Mouse (Mus musculus): ENCODE results near the gene Cryz. TPM values are rescaled to one million over a fixed set of nuclear protein-coding genes. Genes with fewer than 3 reads are reported as not detected.
"Not testable (repeated sequence)": the region's sequence is repeated elsewhere in the genome, so short reads cannot be mapped to it uniquely, and the experiment has no call there.

Gene Cryz
- polyA plus RNA-seq, 1 experiment: 22.6 TPM

DNA sequence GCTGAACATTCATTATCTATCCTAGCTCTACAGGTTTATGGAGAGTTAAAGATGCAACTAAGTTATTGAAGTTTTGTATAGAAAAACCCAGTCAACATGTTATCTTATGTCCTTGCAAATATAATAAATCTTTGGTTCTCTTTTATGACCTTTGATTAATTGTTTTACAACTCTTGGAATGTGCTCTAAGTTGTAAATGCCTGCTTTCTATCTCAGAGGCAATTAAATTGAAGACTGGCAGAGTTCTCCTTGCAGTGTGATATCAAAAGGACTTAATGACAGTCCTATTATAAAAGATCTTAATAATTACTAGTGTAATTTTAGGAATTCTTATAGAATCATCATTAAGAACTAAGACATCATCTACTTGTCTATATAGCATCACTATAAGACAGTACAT lies 5.6 kb downstream of the Cryz start:
- H3K27ac ChIP-seq (ENCODE audit: insufficient read depth, low read length): no peak overlapping the region
- TF ChIP-seq POLR2A (IDR thresholded peaks at IDR 0.05; ENCODE audit: low read depth, low read length): no peak
- TF ChIP-seq CTCF (IDR thresholded peaks at IDR 0.05; ENCODE audit: borderline replicate concordance, insufficient read depth, low read length): no peak
- no peak overlapping the region for H3K4me3 ChIP-seq (ENCODE audit: insufficient read depth, low read length)
- 0 out of 2 replicates have a peak, but pooled peaks cover 2% of the 10 kb centered on the region for H3K4me1 ChIP-seq (ENCODE audit: control insufficient read depth, insufficient read depth, low read length)

DNA sequence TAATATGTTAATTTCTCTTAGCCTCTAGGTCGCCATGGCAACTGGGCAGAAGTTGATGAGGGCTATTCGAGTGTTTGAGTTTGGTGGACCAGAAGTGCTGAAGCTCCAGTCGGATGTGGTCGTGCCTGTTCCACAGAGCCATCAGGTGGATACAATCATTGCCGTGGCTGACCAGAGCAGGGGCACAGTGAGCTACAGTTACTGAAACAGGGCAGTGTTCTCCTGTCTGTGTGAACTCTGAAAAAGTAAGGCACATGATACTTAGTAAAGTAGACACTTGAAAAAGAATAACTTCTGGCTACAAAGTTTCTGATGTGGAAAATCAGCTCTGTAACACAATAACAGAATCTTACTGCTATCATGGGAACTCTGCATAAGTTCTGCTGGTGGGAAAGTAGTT lies 8.4 kb downstream of the Cryz start:
- TF ChIP-seq CTCF (IDR thresholded peaks at IDR 0.05; ENCODE audit: borderline replicate concordance, insufficient read depth, low read length): no peak
- no peak overlapping the region for H3K4me3 ChIP-seq (ENCODE audit: insufficient read depth, low read length)
- no peak overlapping the region for H3K27ac ChIP-seq (ENCODE audit: insufficient read depth, low read length)
- H3K4me1 ChIP-seq (ENCODE audit: control insufficient read depth, insufficient read depth, low read length): no peaks in the 10 kb centered on the region

DNA sequence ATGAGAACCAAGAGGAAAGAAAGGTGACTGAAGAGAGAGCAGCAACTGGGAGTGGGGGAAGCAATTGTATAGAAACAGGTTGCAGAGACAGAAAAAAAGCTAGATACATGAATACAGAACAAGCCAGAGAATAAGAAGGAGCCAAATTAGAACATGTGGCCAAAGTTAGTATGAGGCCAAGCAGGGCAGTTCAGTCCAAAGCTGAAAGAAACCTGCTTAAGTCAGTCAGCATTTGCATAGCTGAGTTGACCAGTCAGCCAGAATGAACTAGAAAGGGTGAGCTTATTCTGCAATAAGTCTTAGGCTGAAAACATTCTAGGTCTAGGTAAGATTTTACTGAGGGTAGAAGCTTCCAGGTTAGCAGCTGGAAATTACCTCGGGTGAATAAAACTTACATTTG lies 11.4 kb downstream of the Cryz start:
- TF ChIP-seq POLR2A (IDR thresholded peaks at IDR 0.05; ENCODE audit: low read depth, low read length): no peak
- no peak for TF ChIP-seq CTCF (IDR thresholded peaks at IDR 0.05; ENCODE audit: borderline replicate concordance, insufficient read depth, low read length)
- H3K4me3 ChIP-seq (ENCODE audit: insufficient read depth, low read length): no peak overlapping the region
- no peak overlapping the region for H3K27ac ChIP-seq (ENCODE audit: insufficient read depth, low read length)
- no peaks in the 10 kb centered on the region for H3K4me1 ChIP-seq (ENCODE audit: control insufficient read depth, insufficient read depth, low read length)

DNA sequence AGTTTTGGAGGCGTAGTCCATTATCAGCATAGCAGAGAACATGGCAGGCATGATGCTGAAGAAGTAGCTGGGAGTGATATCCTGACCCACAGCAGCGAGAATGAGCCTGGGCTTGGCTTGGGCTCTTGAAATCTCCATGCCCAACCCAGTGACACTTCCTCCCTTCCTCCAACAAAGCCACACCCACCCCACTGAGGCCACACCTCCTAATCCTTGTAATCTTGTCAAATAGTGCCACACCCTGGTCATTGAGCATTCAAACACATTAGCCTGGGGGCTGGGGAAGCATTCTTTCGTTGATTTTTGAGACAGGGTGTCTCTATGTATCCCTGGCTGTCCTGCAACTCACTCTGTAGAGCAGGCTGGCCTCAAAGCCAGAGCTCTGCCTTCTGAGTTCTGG lies 15.4 kb downstream of the Cryz start:
- Histone ChIP-seq H3K27ac (ENCODE audit: insufficient read depth, low read length) (no peak overlapping the region), H3K4me3 (ENCODE audit: insufficient read depth, low read length) (no peak overlapping the region), H3K4me1 (ENCODE audit: control insufficient read depth, insufficient read depth, low read length) (no peaks in the 10 kb centered on the region)
- TF ChIP-seq POLR2A (IDR thresholded peaks at IDR 0.05; ENCODE audit: low read depth, low read length) (no peak), CTCF (IDR thresholded peaks at IDR 0.05; ENCODE audit: borderline replicate concordance, insufficient read depth, low read length) (no peak)

DNA sequence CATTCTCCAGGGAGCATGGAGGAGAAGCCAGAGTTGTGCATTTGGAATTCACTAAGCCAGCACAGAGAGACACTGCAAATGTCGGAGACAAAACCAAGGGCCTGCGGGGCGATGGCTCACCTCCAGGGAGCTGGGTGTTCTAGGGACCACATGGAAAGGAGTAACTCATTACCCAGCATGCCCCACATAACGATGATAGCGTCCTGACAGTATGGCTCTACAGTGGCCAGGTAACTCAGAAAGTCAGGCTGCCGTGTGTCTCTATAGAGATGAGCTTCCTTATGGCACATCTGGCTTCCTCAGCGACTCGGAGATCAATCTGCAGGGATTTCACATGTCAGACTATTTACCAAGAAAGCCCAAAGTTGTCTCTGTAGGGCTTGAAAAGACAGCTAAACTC lies 18.3 kb downstream of the Cryz start:
- Histone ChIP-seq H3K4me3 (ENCODE audit: insufficient read depth, low read length) (no peak overlapping the region), H3K4me1 (ENCODE audit: control insufficient read depth, insufficient read depth, low read length) (no peaks in the 10 kb centered on the region), H3K27ac (ENCODE audit: insufficient read depth, low read length) (no peak overlapping the region)
- no peak for TF ChIP-seq POLR2A (IDR thresholded peaks at IDR 0.05; ENCODE audit: low read depth, low read length)
- no peak for TF ChIP-seq CTCF (IDR thresholded peaks at IDR 0.05; ENCODE audit: borderline replicate concordance, insufficient read depth, low read length)

DNA sequence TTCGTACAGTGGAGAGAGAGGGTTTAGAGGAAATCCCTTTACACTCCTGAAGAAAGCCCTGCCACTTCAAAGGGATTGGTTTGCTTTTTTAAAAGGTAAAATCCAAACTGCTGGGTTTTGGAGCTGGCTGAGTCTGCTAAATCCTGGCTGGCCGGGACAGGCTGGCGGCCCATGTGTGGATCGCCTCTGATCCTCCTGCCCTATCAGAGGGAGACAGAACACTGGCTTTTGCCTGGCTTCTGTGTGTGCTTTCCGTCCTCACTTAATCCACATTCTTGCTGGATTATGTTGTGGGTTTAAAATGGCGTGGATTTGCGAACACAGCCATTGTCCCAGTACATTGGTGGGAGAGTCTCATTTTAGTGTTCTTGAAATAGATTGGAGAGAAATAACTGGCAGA lies 18.8 kb downstream of the Cryz start:
- no peaks in the 10 kb centered on the region for H3K4me1 ChIP-seq (ENCODE audit: control insufficient read depth, insufficient read depth, low read length)
- no peak overlapping the region for H3K27ac ChIP-seq (ENCODE audit: insufficient read depth, low read length)
- no peak for TF ChIP-seq POLR2A (IDR thresholded peaks at IDR 0.05; ENCODE audit: low read depth, low read length)
- TF ChIP-seq CTCF (IDR thresholded peaks at IDR 0.05; ENCODE audit: borderline replicate concordance, insufficient read depth, low read length): no peak
- no peak overlapping the region for H3K4me3 ChIP-seq (ENCODE audit: insufficient read depth, low read length)

DNA sequence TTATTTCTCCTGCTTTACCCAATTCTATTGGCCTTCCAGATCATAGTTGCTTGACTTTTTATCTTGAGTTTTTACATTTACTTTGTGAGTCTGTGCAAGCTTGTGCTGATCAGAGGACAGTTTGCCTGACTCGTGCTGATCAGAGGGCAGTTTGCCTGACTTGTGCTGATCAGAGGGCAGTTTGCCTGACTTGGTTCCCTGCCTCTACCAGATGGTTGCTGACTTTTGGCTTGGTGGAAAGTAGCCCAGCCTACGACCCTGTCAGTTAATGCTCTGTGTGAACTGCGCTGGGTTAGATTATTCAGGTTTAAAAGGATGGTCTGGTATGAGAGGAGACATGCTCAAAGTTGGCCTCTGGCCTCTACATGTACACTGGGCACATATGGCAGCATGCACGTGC lies 19.6 kb downstream of the Cryz start:
- H3K4me3 ChIP-seq (ENCODE audit: insufficient read depth, low read length): no peak overlapping the region
- no peaks in the 10 kb centered on the region for H3K4me1 ChIP-seq (ENCODE audit: control insufficient read depth, insufficient read depth, low read length)
- H3K27ac ChIP-seq (ENCODE audit: insufficient read depth, low read length): no peak overlapping the region
- TF ChIP-seq CTCF (IDR thresholded peaks at IDR 0.05; ENCODE audit: borderline replicate concordance, insufficient read depth, low read length): no peak
- TF ChIP-seq POLR2A (IDR thresholded peaks at IDR 0.05; ENCODE audit: low read depth, low read length): no peak

DNA sequence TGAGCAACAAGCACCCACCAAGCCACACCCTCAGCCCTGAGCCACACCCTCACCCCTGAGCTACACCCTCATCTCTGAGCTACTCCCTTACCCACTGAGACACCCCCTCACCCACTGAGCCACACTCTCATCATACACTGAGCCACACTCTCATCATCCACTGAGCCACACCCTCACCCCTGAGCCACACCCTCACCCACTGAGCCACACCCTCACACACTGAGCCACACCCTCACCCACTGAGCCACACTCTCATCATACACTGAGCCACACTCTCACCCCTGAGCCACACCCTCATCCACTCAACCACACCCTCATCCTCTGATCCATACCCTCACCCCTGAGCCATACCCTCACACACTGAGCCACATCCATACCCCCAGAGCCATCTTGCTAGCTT lies 31.8 kb downstream of the Cryz start:
- Histone ChIP-seq H3K27ac (ENCODE audit: insufficient read depth, low read length) (no peak overlapping the region), H3K4me1 (ENCODE audit: control insufficient read depth, insufficient read depth, low read length) (no peaks in the 10 kb centered on the region), H3K4me3 (ENCODE audit: insufficient read depth, low read length) (no peak overlapping the region)
- TF ChIP-seq POLR2A (IDR thresholded peaks at IDR 0.05; ENCODE audit: low read depth, low read length) (no peak), CTCF (IDR thresholded peaks at IDR 0.05; ENCODE audit: borderline replicate concordance, insufficient read depth, low read length) (no peak)

DNA sequence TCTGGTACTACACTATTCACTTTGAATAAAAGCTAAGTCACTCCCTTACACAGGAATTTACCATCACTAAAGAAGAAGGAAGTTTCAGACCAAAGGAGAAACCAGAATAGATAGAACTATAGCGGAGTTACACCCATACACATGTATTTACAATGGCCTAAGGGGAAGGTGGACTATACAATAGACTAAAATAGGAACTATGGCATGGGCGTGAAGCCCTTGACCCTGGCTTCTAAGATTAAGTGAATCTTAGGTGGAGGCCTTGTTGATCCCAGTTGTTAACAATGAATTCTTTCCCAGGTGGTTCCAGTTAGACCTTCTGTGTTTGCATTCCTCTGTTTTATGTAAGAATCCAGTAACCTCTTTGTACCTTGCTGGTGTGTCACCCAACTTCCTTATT lies 34.8 kb downstream of the Cryz start:
- H3K4me3 ChIP-seq (ENCODE audit: insufficient read depth, low read length); H3K4me1 ChIP-seq (ENCODE audit: control insufficient read depth, insufficient read depth, low read length); H3K27ac ChIP-seq (ENCODE audit: insufficient read depth, low read length): not testable (repeated sequence)

DNA sequence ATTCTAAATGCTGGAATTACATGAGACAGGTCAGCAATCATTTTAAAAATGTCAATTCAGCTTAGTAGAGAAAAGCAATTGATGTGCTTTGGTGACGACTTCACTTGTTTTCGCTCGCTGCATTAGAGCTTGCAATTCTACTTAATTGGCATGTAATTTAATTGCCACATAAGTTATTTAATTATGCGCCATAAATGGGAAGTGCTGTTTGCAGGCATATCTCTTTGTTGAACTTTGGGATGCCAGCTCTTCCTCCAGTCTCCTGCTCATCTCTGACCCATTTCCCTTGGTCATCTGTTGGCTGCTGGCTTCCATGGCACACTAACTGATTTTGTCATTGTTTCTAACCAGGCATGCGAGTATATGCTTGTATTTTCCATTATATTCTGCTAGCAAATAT lies 36.6 kb downstream of the Cryz start:
- Histone ChIP-seq H3K4me3 (ENCODE audit: insufficient read depth, low read length) (no peak overlapping the region), H3K27ac (ENCODE audit: insufficient read depth, low read length) (no peak overlapping the region), H3K4me1 (ENCODE audit: control insufficient read depth, insufficient read depth, low read length) (no peaks in the 10 kb centered on the region)
- TF ChIP-seq CTCF (IDR thresholded peaks at IDR 0.05; ENCODE audit: borderline replicate concordance, insufficient read depth, low read length): no peak
- TF ChIP-seq POLR2A (IDR thresholded peaks at IDR 0.05; ENCODE audit: low read depth, low read length): no peak

DNA sequence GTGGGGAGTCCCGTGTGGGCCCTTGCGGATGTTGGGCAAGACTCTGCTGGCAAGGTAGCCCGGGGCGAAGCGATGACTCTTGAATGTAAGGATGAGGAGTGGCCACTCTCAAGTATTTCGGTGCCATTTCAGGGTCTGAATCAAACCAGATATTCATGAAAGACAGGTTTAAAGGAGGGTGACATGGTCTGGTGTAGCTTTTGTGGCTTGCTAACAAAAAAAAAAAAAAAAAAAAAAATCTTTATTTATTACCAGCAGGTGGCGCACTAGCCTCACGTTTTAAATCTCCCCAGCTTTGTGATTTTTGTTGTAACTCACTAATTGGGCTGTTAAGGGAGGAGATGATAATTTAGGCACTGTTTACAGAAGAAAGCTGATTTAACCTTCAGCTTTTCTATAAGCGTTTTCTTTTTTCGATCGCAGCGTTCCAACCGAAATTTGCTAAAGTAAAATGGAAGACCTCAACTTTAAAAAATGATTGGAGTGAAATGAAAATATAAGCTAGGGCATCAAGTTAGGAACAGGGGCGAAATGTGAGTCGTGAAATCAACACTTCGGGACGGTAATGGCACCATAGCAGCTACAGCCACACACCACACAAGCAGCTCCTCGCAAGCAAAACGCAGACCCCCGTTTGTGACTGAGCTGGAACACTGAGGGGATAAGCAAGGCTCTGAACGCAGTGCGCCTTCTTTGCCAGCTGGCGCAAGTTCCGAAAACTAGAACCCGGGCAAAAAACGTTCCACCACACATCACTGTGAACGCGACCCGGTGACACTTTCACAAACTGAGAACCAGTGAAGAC lies 50.3 kb downstream of the Cryz start:
- TF ChIP-seq CTCF (IDR thresholded peaks at IDR 0.05; ENCODE audit: borderline replicate concordance, insufficient read depth, low read length) (no peak), POLR2A (IDR thresholded peaks at IDR 0.05; ENCODE audit: low read depth, low read length) (no peak)
- Histone ChIP-seq H3K27ac (ENCODE audit: insufficient read depth, low read length) (no peak overlapping the region), H3K4me1 (ENCODE audit: control insufficient read depth, insufficient read depth, low read length) (no peaks in the 10 kb centered on the region), H3K4me3 (ENCODE audit: insufficient read depth, low read length) (no peak overlapping the region)

All from embryonic fibroblast, embryonic 13.5 days (primary cell).